Mouse (Mus musculus) adrenal gland, adult 18-20 months (tissue): ENCODE measurements around the gene Kctd19. TPM values are rescaled to one million over a fixed set of nuclear protein-coding genes. Genes with fewer than 3 reads are reported as not detected.

Experiments
- DNase-seq, 2 experiments: peaks; one replicate each; pipeline ENCODE4 v3.0.0; 2021 to 2022; ENCODE audit warnings: low spot score in 2 of 2
- total RNA-seq, 2 experiments: library from RNA; stranded (reverse); gene quantifications; 1 replicate in 1 of 2; 2 replicates in 1 of 2; pipeline ENCODE4 v1.2.3; 2021

Kctd19 gene
- total RNA-seq, 2 experiments from 2014 or later, result 0.13 TPM; not detected in 1

DNA sequence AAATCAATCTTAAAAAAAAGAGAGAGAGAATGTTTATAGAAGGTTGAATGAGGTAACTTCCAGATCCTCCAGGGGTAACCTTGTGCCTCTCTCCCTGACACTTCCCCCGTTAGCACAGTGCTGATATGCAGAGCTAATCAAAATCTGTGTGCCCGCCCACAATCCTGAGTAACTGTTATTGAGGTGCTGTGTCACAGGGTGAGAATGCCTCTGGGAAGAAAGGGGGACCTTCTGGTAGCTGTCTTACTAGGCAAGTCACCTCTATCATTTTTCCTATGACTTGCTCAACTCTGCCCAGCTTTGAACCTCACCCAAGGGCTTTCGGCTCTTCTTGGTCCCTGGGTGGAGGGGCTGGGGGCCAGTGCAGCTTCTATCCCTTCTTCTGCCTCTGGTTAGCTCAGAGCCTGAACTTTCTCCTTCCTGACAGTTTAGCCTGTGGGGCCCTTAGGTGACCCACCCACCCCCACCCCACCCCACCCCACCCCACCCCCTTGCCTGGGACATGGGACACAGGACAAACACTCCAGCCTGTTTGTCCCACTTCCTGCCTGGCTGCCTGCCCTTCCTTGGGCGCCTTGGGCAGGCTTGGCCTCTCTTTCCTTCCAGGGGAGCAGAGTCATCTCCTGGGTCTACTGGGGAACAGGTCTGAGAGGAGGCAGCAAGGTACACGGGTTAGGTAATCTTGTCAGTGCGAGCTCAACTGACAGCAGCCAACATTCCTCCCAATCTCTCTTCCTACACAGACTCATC is 73.2 kb downstream of the Kctd19 start:
- DNase-seq, result no peak

DNA sequence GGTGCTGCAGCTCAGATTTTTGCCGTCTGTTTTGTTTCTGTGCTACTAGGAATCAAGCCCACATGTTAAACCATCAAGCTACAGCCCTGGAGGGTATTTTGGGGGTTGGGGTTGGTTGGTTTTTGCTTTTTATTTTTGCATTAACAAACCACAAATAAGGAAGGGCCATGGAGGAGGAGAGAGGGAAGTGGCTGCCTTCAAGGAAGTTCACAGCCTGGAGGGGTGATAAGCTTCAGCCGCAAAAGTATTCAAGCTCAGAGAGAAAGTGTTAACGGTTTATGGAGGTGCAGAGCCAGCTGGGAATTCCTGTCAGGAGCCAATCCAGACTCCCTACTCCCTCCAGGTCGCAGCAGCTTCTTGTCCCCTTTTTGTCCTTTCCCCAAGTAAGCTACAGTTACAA is 74.3 kb downstream of the Kctd19 start:
- no peak for DNase-seq

DNA sequence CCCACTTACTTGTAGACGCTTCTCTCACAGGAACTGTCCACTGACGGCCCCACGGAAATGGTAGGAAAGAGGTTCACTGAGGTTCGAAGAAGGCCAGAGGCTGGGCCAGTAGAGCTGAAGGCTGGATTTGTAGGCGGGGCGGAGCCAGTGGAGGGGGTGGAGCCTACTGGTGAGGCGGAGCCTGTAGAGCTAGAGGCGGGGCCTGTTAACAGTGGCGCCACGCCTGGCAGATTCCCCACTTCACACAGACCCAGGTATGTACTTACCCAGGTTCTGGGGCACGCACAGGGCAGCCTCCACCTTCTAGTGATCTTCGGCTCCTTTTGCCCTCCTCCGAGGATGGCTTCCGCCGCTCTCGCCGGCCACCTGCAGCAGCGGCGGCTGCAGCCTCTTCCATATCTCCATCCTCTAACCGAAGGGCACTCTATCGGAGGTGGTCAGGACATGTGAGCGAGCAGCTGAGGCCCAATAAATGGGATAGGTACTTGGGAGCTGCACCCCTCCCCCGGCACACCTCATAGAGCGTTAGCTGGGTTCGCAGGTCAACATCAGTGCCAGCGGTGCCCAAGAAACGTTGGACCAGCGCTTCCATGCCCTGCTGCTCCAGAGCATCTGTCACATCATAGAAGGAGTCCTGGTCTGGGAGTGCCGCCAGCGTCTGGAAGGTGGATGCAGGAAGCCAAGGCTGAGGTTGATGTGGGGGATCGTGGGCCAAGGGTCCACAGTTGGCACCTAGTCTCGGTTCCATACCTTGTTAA is 76.8 kb downstream of the Kctd19 start:
- no peak for DNase-seq

Other genes starting within 250 kb of the Kctd19 start
- 100 to 1,000 TPM in 1 of 2 experiments, 10 to 100 TPM in 1; 89.7 to 105 TPM for gene Cbfb, start 242.8 kb downstream of the Kctd19 start, total RNA-seq
- 10 to 100 TPM; 23.4 to 32.0 TPM for gene D230025D16Rik, start 188.4 kb downstream of the Kctd19 start, total RNA-seq
- gene B3gnt9, start 158.3 kb downstream of the Kctd19 start, total RNA-seq, result 1 to 10 TPM; 2.7 to 3.2 TPM
- gene Tradd, start 148.9 kb downstream of the Kctd19 start, total RNA-seq, result 10 to 100 TPM; 13.1 to 15.5 TPM
- gene Fbxl8, start 148.9 kb downstream of the Kctd19 start, total RNA-seq, result 1 to 10 TPM; 3.7 to 4.3 TPM
- gene Hsf4, start 143.7 kb downstream of the Kctd19 start, total RNA-seq, result 1 to 10 TPM; 2.2 to 4.3 TPM
- gene Nol3, start 137.4 kb downstream of the Kctd19 start, total RNA-seq, result 10 to 100 TPM in 1 of 2 experiments, 1 to 10 TPM in 1; 6.7 to 20.3 TPM
- gene 4931428F04Rik, start 123.6 kb downstream of the Kctd19 start, total RNA-seq, result 1 to 10 TPM; 2.2 to 2.8 TPM
- 10 to 100 TPM; 15.6 to 17.2 TPM for gene Exoc3l, start 117.4 kb downstream of the Kctd19 start, total RNA-seq
- 10 to 100 TPM; 43.2 to 44.9 TPM for gene E2f4, start 115.8 kb downstream of the Kctd19 start, total RNA-seq
- 1 to 10 TPM; 4.5 to 6.9 TPM for gene Elmo3, start 107.9 kb downstream of the Kctd19 start, total RNA-seq
- 1 to 10 TPM; 3.1 to 3.8 TPM for gene Lrrc29, start 87.2 kb downstream of the Kctd19 start, total RNA-seq
- 10 to 100 TPM; 55.6 to 69.6 TPM for gene Tmem208, start 87.1 kb downstream of the Kctd19 start, total RNA-seq
- 1 to 10 TPM; 8.3 to 8.6 TPM for gene Fhod1, start 65.5 kb downstream of the Kctd19 start, total RNA-seq
- gene Slc9a5, start 64.7 kb downstream of the Kctd19 start, total RNA-seq, result under 1 TPM; 0.58 to 0.93 TPM
- gene Plekhg4, start 40.2 kb downstream of the Kctd19 start, total RNA-seq, result under 1 TPM; 0.17 to 0.67 TPM
- gene Lrrc36, start 69 bp upstream of the Kctd19 start, total RNA-seq, result 1 to 10 TPM; 3.3 to 4.5 TPM
- gene Tppp3, start 58.0 kb upstream of the Kctd19 start, total RNA-seq, result 10 to 100 TPM; 24.0 to 43.0 TPM
- gene Zdhhc1, start 83.4 kb upstream of the Kctd19 start, total RNA-seq, result 10 to 100 TPM; 18.1 to 18.3 TPM
- under 1 TPM; 0.16 to 0.53 TPM for gene Hsd11b2, start 105.3 kb upstream of the Kctd19 start, total RNA-seq
- 100 to 1,000 TPM; 118 to 121 TPM for gene Atp6v0d1, start 152.5 kb upstream of the Kctd19 start, total RNA-seq
- 10 to 100 TPM; 25.9 to 32.9 TPM for gene Ripor1, start 191.8 kb upstream of the Kctd19 start, total RNA-seq
- 10 to 100 TPM; 54.2 to 55.2 TPM for gene Ctcf, start 223.1 kb upstream of the Kctd19 start, total RNA-seq
- gene Agrp, start 223.9 kb upstream of the Kctd19 start, total RNA-seq, result 1 to 10 TPM; 3.3 to 5.3 TPM